Mouse (Mus musculus) midbrain, embryonic 14.5 days (tissue): Measurements from ENCODE around the gene Zfp955b. TPM values are rescaled to one million over a fixed set of nuclear protein-coding genes. Genes with fewer than 3 reads are reported as not detected.

Source experiments
- polyA plus RNA-seq: library from polyadenylated mRNA; unstranded; fragments of >200 nt; fragmentation: Nextera tagmentation; extraction: Ambion mirVana; gene quantifications from 2 replicates; pipeline ENCODE4 v1.2.1, GENCODE M21; 2014

Zfp955b gene
- polyA plus RNA-seq, 1 experiment from 2014 or later, result 18.9 TPM

Other genes with a start within 250 kb of the Zfp955b start
- gene 4921501E09Rik, start 221.5 kb upstream of the Zfp955b start, polyA plus RNA-seq, result not detected in 2 replicates
- gene Zfp563, start 200.2 kb upstream of the Zfp955b start, polyA plus RNA-seq, result 27.7 and 30.2 TPM in 2 replicates
- 0.08 and 0.09 TPM in 2 replicates for gene Morc2b, start 149.9 kb upstream of the Zfp955b start, polyA plus RNA-seq
- not detected in 2 replicates for gene Olfr55, start 121.1 kb upstream of the Zfp955b start, polyA plus RNA-seq
- gene Olfr239, start 98.2 kb upstream of the Zfp955b start, polyA plus RNA-seq, result 0.07 TPM in 1 of 2 replicates, not detected in the other
- not detected in 2 replicates for gene Olfr1564, start 67.9 kb upstream of the Zfp955b start, polyA plus RNA-seq
- 30.4 and 33.8 TPM in 2 replicates for gene Zfp955a, start 34.4 kb upstream of the Zfp955b start, polyA plus RNA-seq
- gene Olfr63, start 24.9 kb upstream of the Zfp955b start, polyA plus RNA-seq, result not detected in 2 replicates
- 25.2 and 32.5 TPM in 2 replicates for gene Zfp81, start 69.3 kb downstream of the Zfp955b start, polyA plus RNA-seq
- 17.1 and 17.3 TPM in 2 replicates for gene Zfp101, start 105.1 kb downstream of the Zfp955b start, polyA plus RNA-seq
- not detected in 2 replicates for gene Actl9, start 143.4 kb downstream of the Zfp955b start, polyA plus RNA-seq
- 39.3 and 41.7 TPM in 2 replicates for gene Adamts10, start 234.7 kb downstream of the Zfp955b start, polyA plus RNA-seq